Mouse (Mus musculus) lung, embryonic 15.5 days (tissue): ENCODE results near the gene Coro2b. TPM values are rescaled to one million over a fixed set of nuclear protein-coding genes. Genes with fewer than 3 reads are reported as not detected.

ENCODE experiments used
- ATAC-seq: fragments of 200-750 bp; cut with Nextera tagmentation; 2 replicates; pipeline ENCODE4 v1.8.0; 2017; ENCODE audit warnings: moderate number of reproducible peaks, borderline replicate concordance; ENCODE audit not compliant: low FRiP score, low TSS enrichment; ENCODE audit errors: extremely low read depth
- H3K27ac ChIP-seq: fragments of 300-500 bp; sonication (generic); 2 replicates; pipeline ENCODE4 v1.5.1; 2015; ENCODE audit warnings: moderate library complexity, mild to moderate bottlenecking, inconsistent platforms
- H3K27me3 ChIP-seq: fragments of 300-500 bp; sonication (generic); 2 replicates; pipeline ENCODE4 v1.6.1; 2015; ENCODE audit warnings: inconsistent platforms
- H3K36me3 ChIP-seq: fragments of 300-500 bp; sonication (generic); 2 replicates; pipeline ENCODE4 v1.6.1; 2015; ENCODE audit warnings: inconsistent platforms
- H3K4me1 ChIP-seq: fragments of 300-500 bp; sonication (generic); 2 replicates; pipeline ENCODE4 v1.6.1; 2015; ENCODE audit warnings: inconsistent platforms
- H3K4me2 ChIP-seq: fragments of 300-500 bp; sonication (generic); 2 replicates; pipeline ENCODE4 v1.6.1; 2015; ENCODE audit warnings: inconsistent platforms, mild to moderate bottlenecking, moderate library complexity
- H3K4me3 ChIP-seq: fragments of 300-500 bp; sonication (generic); 2 replicates; pipeline ENCODE4 v1.5.1; 2015; ENCODE audit warnings: mild to moderate bottlenecking, inconsistent platforms
- H3K9ac ChIP-seq: fragments of 300-500 bp; sonication (generic); 2 replicates; pipeline ENCODE4 v1.6.1; 2015; ENCODE audit warnings: inconsistent platforms
- H3K9me3 ChIP-seq: fragments of 300-500 bp; sonication (generic); 2 replicates; pipeline ENCODE4 v1.6.1; 2016; ENCODE audit warnings: inconsistent platforms
- WGBS: fragments of 180-500 bp; shearing (Covaris S2); methylation state at CpG from one replicate; pipeline ENCODE4 v1.1.7; 2015; 5-methylcytosine and 5-hydroxymethylcytosine counted together
- polyA plus RNA-seq: library from polyadenylated mRNA; unstranded; fragments of >200 nt; fragmentation: Nextera tagmentation; extraction: Ambion mirVana; gene quantifications from 2 replicates; pipeline ENCODE4 v1.2.1, GENCODE M21; 2015

Gene Coro2b
- polyA plus RNA-seq, 1 experiment from 2014 or later = 22.8 TPM

- 85% methylated on average over 10 of the region's 10 CpGs for whole genome bisulfite sequencing
- Histone ChIP-seq H3K36me3 (no peaks in the 10 kb centered on the region), H3K27ac (no peak overlapping the region), H3K9me3 (no peaks in the 10 kb centered on the region), H3K4me1 (peaks cover 41% of the 10 kb centered on the region), H3K27me3 (no peaks in the 10 kb centered on the region), H3K9ac (no peak overlapping the region), H3K4me2 (no peak overlapping the region), H3K4me3 (no peak overlapping the region)
- no peak for ATAC-seq
These were observed 27.9 kb downstream of the Coro2b start for GRCm38 (mm10) chr9:62508740-62509524.

GRCm38 (mm10) chr9:62506467-62507067 is 30.3 kb downstream of the Coro2b start:
- Histone ChIP-seq H3K4me3 (no peak overlapping the region), H3K36me3 (no peaks in the 10 kb centered on the region), H3K4me2 (no peak overlapping the region), H3K4me1 (peaks cover 43% of the 10 kb centered on the region), H3K9me3 (no peaks in the 10 kb centered on the region), H3K9ac (no peak overlapping the region), H3K27ac (peak overlapping the region; percentile 29; the same call in 1 of the 2 replicates), H3K27me3 (no peaks in the 10 kb centered on the region)
- ATAC-seq = no peak
- WGBS = 81% methylated on average over 11 of the region's 11 CpGs

GRCm38 (mm10) chr9:62504129-62504528 is 32.7 kb downstream of the Coro2b start:
- 15% methylated on average over 7 of the region's 7 CpGs for WGBS
- peak overlapping the region; percentile 23; the same call in 1 of the 2 replicates for H3K4me2 ChIP-seq

GRCm38 (mm10) chr9:62502361-62502760 is 34.5 kb downstream of the Coro2b start:
- Histone ChIP-seq H3K9ac (no peak overlapping the region), H3K36me3 (no peaks in the 10 kb centered on the region), H3K27me3 (no peaks in the 10 kb centered on the region), H3K27ac (peak overlapping the region; percentile 60), H3K4me1 (peaks cover 48% of the 10 kb centered on the region), H3K4me3 (no peak overlapping the region), H3K9me3 (no peaks in the 10 kb centered on the region), H3K4me2 (no peak overlapping the region)
- ATAC-seq = no peak
- 48% methylated on average over 2 of the region's 2 CpGs for WGBS

More at GRCm38 (mm10) chr9:62504129-62504528, 32.7 kb downstream of the Coro2b start:
- Histone ChIP-seq H3K4me3 (no peak overlapping the region), H3K27me3 (no peaks in the 10 kb centered on the region), H3K27ac (peak overlapping the region; percentile 49), H3K36me3 (no peaks in the 10 kb centered on the region), H3K9ac (no peak overlapping the region), H3K4me1 (peaks cover 37% of the 10 kb centered on the region), H3K9me3 (no peaks in the 10 kb centered on the region)
- ATAC-seq = peak; percentile 87

- Histone ChIP-seq H3K9ac (no peak overlapping the region), H3K27ac (peak overlapping the region; percentile 60; the same call in 1 of the 2 replicates), H3K4me3 (no peak overlapping the region), H3K4me2 (no peak overlapping the region), H3K36me3 (no peaks in the 10 kb centered on the region), H3K27me3 (no peaks in the 10 kb centered on the region), H3K4me1 (peaks cover 56% of the 10 kb centered on the region), H3K9me3 (no peaks in the 10 kb centered on the region)
- ATAC-seq = no peak
- whole genome bisulfite sequencing = 76% methylated on average over 3 of the region's 3 CpGs
These were observed 35.3 kb downstream of the Coro2b start for GRCm38 (mm10) chr9:62501566-62501965.

- H3K9me3 ChIP-seq = no peaks in the 10 kb centered on the region
- no peak overlapping the region for H3K4me2 ChIP-seq
- no peak overlapping the region for H3K27ac ChIP-seq
- WGBS = 68% methylated on average over 4 of the region's 4 CpGs
- no peak overlapping the region for H3K4me3 ChIP-seq
- no peaks in the 10 kb centered on the region for H3K36me3 ChIP-seq
- no peak overlapping the region for H3K9ac ChIP-seq
- H3K27me3 ChIP-seq = no peaks in the 10 kb centered on the region
- H3K4me1 ChIP-seq = peaks cover 50% of the 10 kb centered on the region
- ATAC-seq = no peak
These were observed 36.8 kb downstream of the Coro2b start for GRCm38 (mm10) chr9:62500007-62500406.

GRCm38 (mm10) chr9:62498945-62499344 is 37.9 kb downstream of the Coro2b start:
- H3K9ac ChIP-seq = no peak overlapping the region
- no peaks in the 10 kb centered on the region for H3K36me3 ChIP-seq
- H3K9me3 ChIP-seq = no peaks in the 10 kb centered on the region
- H3K4me1 ChIP-seq = peaks cover 41% of the 10 kb centered on the region
- ATAC-seq = no peak
- H3K27me3 ChIP-seq = no peaks in the 10 kb centered on the region
- H3K4me3 ChIP-seq = no peak overlapping the region
- H3K4me2 ChIP-seq = no peak overlapping the region
- WGBS = 76% methylated on average over 6 of the region's 6 CpGs
- no peak overlapping the region for H3K27ac ChIP-seq

- Histone ChIP-seq H3K27me3 (no peaks in the 10 kb centered on the region), H3K9me3 (no peaks in the 10 kb centered on the region), H3K27ac (peak overlapping the region; percentile 84), H3K9ac (peak overlapping the region; percentile 8; the same call in 1 of the 2 replicates), H3K4me1 (peaks cover 32% of the 10 kb centered on the region), H3K36me3 (no peaks in the 10 kb centered on the region), H3K4me3 (0 out of 2 replicates have a peak overlapping the region, but pooled peaks have one; percentile 2), H3K4me2 (peak overlapping the region; percentile 31)
- 36% methylated on average over 18 of the region's 18 CpGs for WGBS
- peak; percentile 64; the same call in 1 of the 2 replicates for ATAC-seq
These were observed 39.4 kb downstream of the Coro2b start for GRCm38 (mm10) chr9:62497135-62498092.

- Histone ChIP-seq H3K36me3 (no peaks in the 10 kb centered on the region), H3K4me3 (no peak overlapping the region), H3K27ac (no peak overlapping the region), H3K9ac (no peak overlapping the region), H3K4me2 (no peak overlapping the region), H3K27me3 (no peaks in the 10 kb centered on the region), H3K4me1 (peaks cover 36% of the 10 kb centered on the region), H3K9me3 (no peaks in the 10 kb centered on the region)
- ATAC-seq = no peak
- WGBS = 66% methylated on average over 5 of the region's 6 CpGs
These were observed 44.4 kb downstream of the Coro2b start for GRCm38 (mm10) chr9:62492306-62492990.

GRCm38 (mm10) chr9:62491611-62492010 is 45.2 kb downstream of the Coro2b start:
- H3K27ac ChIP-seq = no peak overlapping the region
- no peaks in the 10 kb centered on the region for H3K27me3 ChIP-seq
- H3K4me1 ChIP-seq = peaks cover 35% of the 10 kb centered on the region
- no peak for ATAC-seq
- no peak overlapping the region for H3K4me3 ChIP-seq
- WGBS = 60% methylated on average over 5 of the region's 5 CpGs
- H3K9me3 ChIP-seq = no peaks in the 10 kb centered on the region
- H3K36me3 ChIP-seq = no peaks in the 10 kb centered on the region
- H3K4me2 ChIP-seq = no peak overlapping the region
- no peak overlapping the region for H3K9ac ChIP-seq

- no peak overlapping the region for H3K9ac ChIP-seq
- no peaks in the 10 kb centered on the region for H3K27me3 ChIP-seq
- H3K36me3 ChIP-seq = no peaks in the 10 kb centered on the region
- no peak overlapping the region for H3K27ac ChIP-seq
- H3K4me2 ChIP-seq = no peak overlapping the region
- WGBS = 50% methylated on average over 3 of the region's 3 CpGs
- no peak overlapping the region for H3K4me3 ChIP-seq
- H3K4me1 ChIP-seq = peaks cover 34% of the 10 kb centered on the region
- no peaks in the 10 kb centered on the region for H3K9me3 ChIP-seq
- ATAC-seq = no peak
These were observed 45.7 kb downstream of the Coro2b start for GRCm38 (mm10) chr9:62491104-62491503.
